Mouse (Mus musculus): Measurements from ENCODE around the gene Arhgef28.

DNA sequence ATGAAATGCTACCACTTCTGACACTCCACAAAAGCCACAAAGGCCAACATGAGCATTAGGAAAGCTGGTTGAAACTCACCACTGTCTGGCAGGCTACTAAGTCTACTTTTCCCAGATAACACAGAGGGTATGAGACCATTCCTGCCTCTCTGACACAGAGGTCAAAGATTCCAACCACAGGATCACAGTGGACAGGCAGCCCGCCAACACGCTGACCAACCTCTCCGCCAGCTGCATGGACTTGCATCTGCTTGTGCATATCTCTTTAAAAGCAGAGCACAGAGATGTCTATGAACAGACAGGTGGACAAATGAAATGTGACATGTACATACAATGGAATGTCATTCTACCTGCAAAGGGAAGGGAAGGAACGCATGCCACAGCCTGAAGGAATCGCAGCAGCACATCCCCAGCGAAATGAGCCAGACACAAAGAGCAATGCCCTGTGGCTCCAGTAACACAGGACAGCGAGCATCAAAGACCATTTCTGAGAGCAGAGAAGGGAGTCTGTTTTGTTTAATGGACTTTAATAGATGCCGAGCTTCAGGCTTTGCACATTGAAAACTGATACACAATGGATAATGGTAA, 59.6 kb downstream of the Arhgef28 start:
- TF ChIP-seq CTCF (IDR thresholded peaks at IDR 0.05; ENCODE audit: insufficient read depth, low read depth, low read length) (no peak), POLR2A (IDR thresholded peaks at IDR 0.05; ENCODE audit: insufficient read depth, low read depth, low read length) (no peak)
